Mouse (Mus musculus) forebrain, postnatal 0 days (tissue): ENCODE measurements around the gene Calcrl. TPM values are rescaled to one million over a fixed set of nuclear protein-coding genes. Genes with fewer than 3 reads are reported as not detected.
A peak's percentile ranks its signal among the peaks of the same experiment; 100 is the strongest.

Experiments used
- ATAC-seq: fragments of 200-750 bp; cut with Nextera tagmentation; 2 replicates; pipeline ENCODE4 v1.8.0; 2017; ENCODE audit warnings: mild to moderate bottlenecking, moderate library complexity
- DNase-seq: peaks from one replicate; pipeline ENCODE4 v3.0.0-alpha.2; 2015
- H3K27ac ChIP-seq: fragments of 300-500 bp; sonication (generic); 2 replicates; pipeline ENCODE4 v1.5.1; 2014; ENCODE audit warnings: low read depth, mild to moderate bottlenecking, antibody characterized with exemption, low read length, moderate library complexity, mixed read lengths
- H3K27me3 ChIP-seq: fragments of 300-500 bp; sonication (generic); 2 replicates; pipeline ENCODE4 v1.6.1; 2014; ENCODE audit warnings: mild to moderate bottlenecking, low read length, mixed read lengths; ENCODE audit not compliant: insufficient read depth
- H3K36me3 ChIP-seq: fragments of 300-500 bp; sonication (generic); 2 replicates; pipeline ENCODE4 v1.6.1; 2014; ENCODE audit warnings: mild to moderate bottlenecking, moderate library complexity; ENCODE audit not compliant: insufficient read depth
- H3K4me1 ChIP-seq: fragments of 300-500 bp; sonication (generic); 2 replicates; pipeline ENCODE4 v1.6.1; 2014; ENCODE audit warnings: antibody characterized with exemption; ENCODE audit not compliant: insufficient read depth
- H3K4me2 ChIP-seq: fragments of 300-500 bp; sonication (generic); 2 replicates; pipeline ENCODE4 v1.6.1; 2014; ENCODE audit warnings: low read depth, mild to moderate bottlenecking, moderate library complexity
- H3K4me3 ChIP-seq: fragments of 300-500 bp; sonication (generic); 2 replicates; pipeline ENCODE4 v1.5.1; 2014; ENCODE audit warnings: low read depth, low read length, mixed read lengths
- H3K9ac ChIP-seq: fragments of 300-500 bp; sonication (generic); 2 replicates; pipeline ENCODE4 v1.6.1; 2014; ENCODE audit warnings: mild to moderate bottlenecking
- H3K9me3 ChIP-seq: fragments of 300-500 bp; sonication (generic); 2 replicates; pipeline ENCODE4 v1.6.1; 2016; ENCODE audit warnings: low read length
- CTCF ChIP-seq: sonication (generic); IDR thresholded peaks from 2 replicates; pipeline ENCODE4 v1.5.1; 2016; ENCODE audit warnings: antibody characterized with exemption, control low read depth, low read depth
- WGBS: fragments of 180-500 bp; shearing (Covaris S2); extraction: QIAGEN DNeasy Blood & Tissue Kit; methylation state at CpG from one replicate; pipeline ENCODE4 v1.1.7; 2014; 5-methylcytosine and 5-hydroxymethylcytosine counted together
- polyA plus RNA-seq: library from polyadenylated mRNA; unstranded; fragments of >200 nt; fragmentation: Nextera tagmentation; extraction: Ambion mirVana; gene quantifications from 2 replicates; pipeline ENCODE4 v1.2.1, GENCODE M21; 2015
- total RNA-seq: library from RNA; depleted of rRNA; stranded (reverse); fragments of >200 nt; gene quantifications from 2 replicates; pipeline ENCODE4 v1.2.3, GENCODE M21; 2014

The Calcrl gene
- total and polyA plus RNA-seq, 2 experiments from 2014 or later: 6.1 to 14.1 TPM

DNA sequence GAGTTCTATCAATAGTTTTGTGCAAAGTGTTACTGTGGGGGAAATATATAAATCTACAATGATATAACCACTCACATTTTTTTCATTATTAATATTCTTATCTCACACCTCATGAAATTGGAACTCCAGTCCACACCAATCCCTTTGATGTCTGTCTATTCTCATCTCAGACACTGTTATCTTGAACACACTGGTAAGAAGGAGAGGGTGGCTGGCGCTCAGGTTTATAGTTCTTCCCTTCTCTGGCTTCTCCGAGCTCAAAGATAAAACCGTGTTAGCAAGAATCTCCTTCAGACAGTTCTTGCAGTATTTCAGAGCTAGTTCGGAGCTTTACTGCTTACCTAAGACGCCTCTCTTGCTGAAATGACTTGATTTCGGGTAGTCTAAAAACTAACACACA, 32.0 kb upstream of the Calcrl start:
- H3K4me2 ChIP-seq: no peak overlapping the region
- H3K4me1 ChIP-seq: no peaks in the 10 kb centered on the region
- no peak overlapping the region for H3K27ac ChIP-seq
- H3K4me3 ChIP-seq: no peak overlapping the region
- no peaks in the 10 kb centered on the region for H3K27me3 ChIP-seq
- H3K9ac ChIP-seq: no peak overlapping the region
- ATAC-seq (no peak), DNase-seq (no peak)
- no peaks in the 10 kb centered on the region for H3K9me3 ChIP-seq
- WGBS: 85% methylated on average over 6 of the region's 6 CpGs
- H3K36me3 ChIP-seq: no peaks in the 10 kb centered on the region
- no peak for TF ChIP-seq CTCF

DNA sequence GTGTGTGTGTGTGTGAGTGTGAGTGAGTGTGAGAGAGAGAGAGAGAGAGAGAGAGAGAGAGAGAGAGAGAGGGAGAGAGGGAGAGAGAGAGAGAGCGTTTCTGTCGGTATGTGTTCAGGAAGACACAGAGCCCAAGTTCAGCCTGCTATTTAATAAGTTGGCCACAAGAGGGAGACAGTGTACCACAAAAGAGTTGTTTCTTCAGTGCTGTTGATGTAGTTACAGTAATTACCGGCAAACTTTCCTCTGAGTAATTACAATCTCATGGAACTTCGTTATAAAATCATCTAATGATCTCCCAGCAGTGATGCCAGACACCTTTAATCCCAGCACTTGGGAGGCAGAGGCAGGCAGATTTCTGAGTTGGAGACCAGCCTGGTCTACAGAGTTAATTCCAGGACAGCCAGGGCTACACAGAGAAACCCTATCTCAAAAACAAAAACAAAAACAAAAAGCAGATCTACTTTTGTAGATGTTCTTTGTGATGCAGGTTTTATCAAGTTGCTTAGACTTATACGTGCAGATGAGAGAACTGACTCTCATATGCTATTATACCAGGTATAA, 30.1 kb upstream of the Calcrl start:
- WGBS: 4% methylated on average over 5 of the region's 5 CpGs
- no peaks in the 10 kb centered on the region for H3K36me3 ChIP-seq
- peak; percentile 89 for TF ChIP-seq CTCF
- H3K4me1 ChIP-seq: no peaks in the 10 kb centered on the region
- DNase-seq: peak; percentile 87
- H3K27ac ChIP-seq: no peak overlapping the region
- H3K9ac ChIP-seq: no peak overlapping the region
- no peak overlapping the region for H3K4me3 ChIP-seq
- peak; percentile 91 for ATAC-seq
- no peak overlapping the region for H3K4me2 ChIP-seq
- no peaks in the 10 kb centered on the region for H3K27me3 ChIP-seq
- H3K9me3 ChIP-seq: no peaks in the 10 kb centered on the region

DNA sequence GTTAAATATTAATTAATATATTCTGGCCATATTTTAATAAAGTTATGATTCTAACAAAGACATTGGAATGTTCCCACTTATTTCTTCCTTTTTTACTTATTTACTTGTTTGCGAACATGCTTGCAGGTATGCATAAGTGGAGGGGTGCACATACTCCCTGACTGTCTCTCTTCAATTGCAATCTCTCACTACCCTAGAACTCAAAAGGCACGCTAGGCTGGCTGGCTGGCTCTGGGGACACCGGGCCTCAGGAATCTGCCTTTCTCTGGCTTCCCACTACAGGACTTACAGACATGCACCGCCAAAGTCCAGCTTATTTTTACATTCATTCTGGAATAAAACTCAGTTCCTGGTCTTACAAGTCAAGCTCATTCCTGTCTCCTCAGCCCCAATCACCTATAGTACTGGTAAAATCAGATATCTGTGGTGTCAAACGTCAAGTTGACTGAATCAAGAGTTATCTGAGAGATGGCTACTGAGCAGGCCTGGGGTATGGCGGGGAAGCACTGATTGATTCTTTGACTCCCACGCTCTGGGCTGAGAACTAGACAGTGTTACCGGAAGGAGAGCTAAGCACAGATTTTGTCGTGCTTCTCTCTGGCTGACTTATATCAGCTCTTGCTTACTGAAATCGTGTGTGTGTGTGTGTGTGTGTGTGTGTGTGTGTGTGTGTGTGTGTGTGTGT, 29.5 kb upstream of the Calcrl start:
- DNase-seq: peak; percentile 7
- WGBS: 59% methylated on average over 10 of the region's 10 CpGs
- Histone ChIP-seq H3K27me3 (no peaks in the 10 kb centered on the region), H3K4me1 (no peaks in the 10 kb centered on the region), H3K9ac (no peak overlapping the region), H3K27ac (no peak overlapping the region), H3K4me2 (no peak overlapping the region), H3K9me3 (no peaks in the 10 kb centered on the region), H3K36me3 (no peaks in the 10 kb centered on the region), H3K4me3 (no peak overlapping the region)
- no peak for TF ChIP-seq CTCF
- peak; percentile 48; the same call in 1 of the 2 replicates for ATAC-seq

DNA sequence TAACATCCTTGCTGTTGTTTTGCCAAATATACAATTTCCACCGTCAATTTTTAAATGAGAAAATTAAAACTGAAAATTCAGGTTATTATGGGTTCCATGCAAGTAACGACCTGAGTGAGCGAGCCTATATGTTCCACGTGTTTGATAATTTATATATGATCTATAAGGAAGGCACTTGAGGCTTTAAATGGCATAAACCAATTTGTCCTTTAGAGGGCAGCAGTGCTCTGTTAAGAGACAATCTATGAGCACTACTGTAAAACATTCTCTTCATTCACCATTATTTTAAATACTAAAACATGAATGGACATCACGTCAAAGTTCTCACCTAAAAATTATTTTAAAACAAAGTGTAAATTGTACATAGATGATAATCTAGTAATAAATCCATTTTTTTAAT, 28.8 kb upstream of the Calcrl start:
- WGBS: 11% methylated on average over 5 of the region's 5 CpGs
- Histone ChIP-seq H3K36me3 (no peaks in the 10 kb centered on the region), H3K9me3 (no peaks in the 10 kb centered on the region), H3K4me1 (no peaks in the 10 kb centered on the region), H3K4me2 (no peak overlapping the region), H3K9ac (no peak overlapping the region), H3K27me3 (no peaks in the 10 kb centered on the region), H3K27ac (no peak overlapping the region), H3K4me3 (no peak overlapping the region)
- ATAC-seq (peak; percentile 64; the same call in 1 of the 2 replicates), DNase-seq (peak; percentile 65)
- peak; percentile 68 for TF ChIP-seq CTCF

DNA sequence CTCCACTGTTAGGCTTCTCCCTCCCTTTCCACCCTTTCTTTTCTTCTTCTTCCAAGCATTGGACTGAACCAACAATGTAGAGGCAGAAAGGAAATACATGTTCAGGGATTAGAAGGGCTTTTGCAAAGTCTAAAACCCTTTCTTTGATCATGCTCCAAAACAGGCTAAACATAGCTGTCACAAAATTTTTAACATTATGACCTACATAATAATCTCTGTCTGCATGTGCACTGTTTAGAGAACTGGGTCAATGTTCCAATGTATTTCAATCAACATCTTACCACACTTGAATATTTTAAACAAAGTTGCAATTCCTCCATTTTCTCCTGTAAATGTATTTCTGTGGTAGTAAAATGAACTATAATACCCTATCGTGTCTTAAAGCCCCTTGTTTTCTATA, 20.3 kb upstream of the Calcrl start:
- whole genome bisulfite sequencing: 91% methylated on average over 1 of the region's 1 CpGs
- DNase-seq: no peak
- no peak overlapping the region for H3K27ac ChIP-seq
- H3K9ac ChIP-seq: no peak overlapping the region
- ATAC-seq: no peak
- H3K27me3 ChIP-seq: no peaks in the 10 kb centered on the region
- TF ChIP-seq CTCF: no peak
- no peaks in the 10 kb centered on the region for H3K36me3 ChIP-seq
- no peaks in the 10 kb centered on the region for H3K9me3 ChIP-seq
- no peak overlapping the region for H3K4me3 ChIP-seq
- H3K4me2 ChIP-seq: no peak overlapping the region
- H3K4me1 ChIP-seq: no peaks in the 10 kb centered on the region

DNA sequence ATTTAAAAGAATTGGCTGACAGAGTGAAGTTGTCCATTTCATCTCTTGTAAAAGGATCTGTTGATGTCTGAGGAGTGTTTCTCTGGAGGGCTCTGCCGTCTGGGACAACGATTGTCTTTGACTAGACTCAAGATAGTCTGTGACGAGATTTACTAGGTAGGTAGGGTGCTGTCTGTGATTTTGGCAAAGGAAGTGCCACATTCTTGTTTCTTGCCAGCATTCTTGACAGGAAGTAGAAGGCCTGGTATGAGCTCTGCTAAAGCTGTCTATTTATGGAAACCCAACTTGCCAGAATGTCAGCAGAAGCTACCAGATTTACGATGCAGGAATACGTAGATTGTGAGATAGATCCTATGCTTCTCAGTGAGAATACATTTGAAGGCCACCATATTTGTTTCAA, 16.7 kb upstream of the Calcrl start:
- no peaks in the 10 kb centered on the region for H3K9me3 ChIP-seq
- DNase-seq (peak; percentile 6), ATAC-seq (peak; percentile 47)
- no peak overlapping the region for H3K9ac ChIP-seq
- no peaks in the 10 kb centered on the region for H3K4me1 ChIP-seq
- no peaks in the 10 kb centered on the region for H3K27me3 ChIP-seq
- no peaks in the 10 kb centered on the region for H3K36me3 ChIP-seq
- no peak overlapping the region for H3K4me2 ChIP-seq
- H3K4me3 ChIP-seq: no peak overlapping the region
- no peak overlapping the region for H3K27ac ChIP-seq
- no peak for TF ChIP-seq CTCF
- WGBS: 69% methylated on average over 5 of the region's 5 CpGs

DNA sequence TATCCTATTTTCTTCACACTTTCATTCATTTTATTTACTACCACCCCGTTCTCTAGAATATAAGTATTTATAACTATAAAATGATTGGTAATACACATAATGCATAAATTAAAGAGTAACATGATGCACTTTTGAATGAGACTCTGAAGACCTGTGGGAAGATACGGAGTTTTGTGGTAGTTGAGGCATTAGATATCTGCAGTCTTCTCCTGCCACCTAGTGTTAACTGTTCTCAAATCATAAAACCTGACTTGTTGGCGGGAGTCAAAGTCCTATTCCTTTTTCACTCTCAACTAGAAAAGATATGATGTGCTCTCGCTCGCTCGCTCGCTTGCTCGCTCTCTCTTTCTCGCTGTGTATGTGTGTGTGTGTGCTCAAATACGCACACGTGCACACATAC, 4.5 kb upstream of the Calcrl start:
- no peak overlapping the region for H3K4me2 ChIP-seq
- H3K4me1 ChIP-seq: no peaks in the 10 kb centered on the region
- no peaks in the 10 kb centered on the region for H3K27me3 ChIP-seq
- DNase-seq: peak; percentile 78
- TF ChIP-seq CTCF: peak; percentile 76
- peak; percentile 81 for ATAC-seq
- no peaks in the 10 kb centered on the region for H3K9me3 ChIP-seq
- 48% methylated on average over 11 of the region's 11 CpGs for WGBS
- H3K9ac ChIP-seq: no peak overlapping the region
- no peak overlapping the region for H3K27ac ChIP-seq
- H3K36me3 ChIP-seq: no peaks in the 10 kb centered on the region
- no peak overlapping the region for H3K4me3 ChIP-seq
